Mouse (Mus musculus): ENCODE measurements at regions not wholly inside any gene's neighbourhood (a gene's known extent, or its start where the extent isn't known, plus 50 kb on each side); places are given as distances from the start of the nearest gene placed in this dataset.

DNA sequence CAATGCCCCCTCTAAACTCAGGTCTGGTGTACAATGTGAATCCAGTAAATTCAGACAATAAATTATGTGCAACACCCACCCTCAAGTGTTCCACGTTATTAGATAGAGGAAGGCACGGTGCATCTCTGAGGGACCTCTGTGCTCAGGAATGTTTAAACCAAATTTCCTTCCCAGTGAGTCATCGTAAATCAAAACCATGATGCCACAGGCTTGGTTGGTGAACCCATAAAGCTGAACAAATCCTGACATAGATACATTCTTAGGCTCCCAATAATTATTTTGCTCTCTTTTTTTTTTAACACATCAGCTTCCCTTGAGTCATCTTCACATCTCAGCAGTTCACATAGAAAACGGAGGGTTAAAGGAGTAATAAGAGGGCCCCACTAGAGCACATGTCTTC, 173.6 kb upstream of the Zpld1 start:
- no peak for TF ChIP-seq POLR2A (IDR thresholded peaks at IDR 0.05; ENCODE audit: control insufficient read depth, extremely low read depth, insufficient read depth, low read length, poor library complexity)
- no peak for TF ChIP-seq CTCF (IDR thresholded peaks at IDR 0.05; ENCODE audit: borderline replicate concordance, control insufficient read depth, extremely low read depth, insufficient read depth, low read length, poor library complexity)
- Histone ChIP-seq H3K4me3 (ENCODE audit: control insufficient read depth, insufficient read depth, low read length) (no peak overlapping the region), H3K4me1 (replicated peaks; ENCODE audit: control insufficient read depth, insufficient read depth, low read length) (no peaks in the 10 kb centered on the region), H3K27me3 (ENCODE audit: control insufficient read depth, insufficient read depth, low read length) (no peaks in the 10 kb centered on the region), H3K27ac (ENCODE audit: control insufficient read depth, insufficient read depth, low read length) (no peak overlapping the region), H3K36me3 (ENCODE audit: control insufficient read depth, insufficient read depth, low read length) (no peaks in the 10 kb centered on the region)
- DNase-seq, result no peak
- WGBS, result 44% methylated on average over 4 of the region's 4 CpGs

DNA sequence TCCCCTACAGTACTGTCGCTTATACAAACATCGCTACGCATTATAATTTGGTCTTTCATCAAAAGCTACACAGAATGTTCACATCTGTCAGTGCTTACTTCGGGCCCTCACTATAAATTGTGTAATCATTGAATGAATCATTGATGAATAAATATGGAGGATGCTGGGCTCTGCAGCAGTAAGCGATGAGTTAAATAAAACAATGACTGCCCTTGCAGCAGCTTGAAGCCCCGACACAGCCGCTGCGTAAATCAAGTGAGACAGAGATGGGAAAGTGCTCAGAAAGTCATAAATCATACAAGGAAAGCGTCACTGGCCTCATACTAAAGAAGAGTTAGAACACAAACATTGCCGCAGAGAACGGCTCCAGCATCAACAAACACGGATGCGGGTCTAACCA, 172.9 kb upstream of the Zpld1 start:
- Histone ChIP-seq H3K27ac (ENCODE audit: control insufficient read depth, insufficient read depth, low read length) (no peak overlapping the region), H3K4me1 (replicated peaks; ENCODE audit: control insufficient read depth, insufficient read depth, low read length) (no peaks in the 10 kb centered on the region), H3K36me3 (ENCODE audit: control insufficient read depth, insufficient read depth, low read length) (no peaks in the 10 kb centered on the region), H3K4me3 (ENCODE audit: control insufficient read depth, insufficient read depth, low read length) (no peak overlapping the region), H3K27me3 (ENCODE audit: control insufficient read depth, insufficient read depth, low read length) (no peaks in the 10 kb centered on the region)
- DNase-seq, result no peak
- 66% methylated on average over 13 of the region's 13 CpGs for WGBS
- TF ChIP-seq CTCF (IDR thresholded peaks at IDR 0.05; ENCODE audit: borderline replicate concordance, control insufficient read depth, extremely low read depth, insufficient read depth, low read length, poor library complexity) (no peak), POLR2A (IDR thresholded peaks at IDR 0.05; ENCODE audit: control insufficient read depth, extremely low read depth, insufficient read depth, low read length, poor library complexity) (no peak)

DNA sequence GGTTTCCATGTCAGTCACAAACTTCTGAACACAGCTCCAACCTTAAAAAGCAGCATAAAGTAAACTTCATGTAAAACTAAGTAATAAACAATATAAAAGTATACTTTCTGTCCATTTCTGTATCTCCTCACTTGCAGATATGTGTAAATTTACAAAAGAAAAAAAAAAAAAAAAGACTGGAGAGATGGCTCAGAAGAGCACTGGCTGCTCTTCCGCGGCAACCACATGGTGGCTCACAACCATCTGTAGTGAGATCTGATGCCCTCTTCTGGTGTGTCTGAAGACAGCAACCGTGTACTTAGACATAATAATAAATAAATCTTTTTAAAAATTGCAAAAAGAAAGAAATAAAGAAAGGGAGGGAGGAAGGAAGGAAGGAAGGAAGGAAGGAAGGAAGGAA, 171.9 kb upstream of the Zpld1 start:
- no peak overlapping the region for H3K27ac ChIP-seq (ENCODE audit: control insufficient read depth, insufficient read depth, low read length)
- H3K4me1 ChIP-seq (replicated peaks; ENCODE audit: control insufficient read depth, insufficient read depth, low read length), result no peaks in the 10 kb centered on the region
- TF ChIP-seq POLR2A (IDR thresholded peaks at IDR 0.05; ENCODE audit: control insufficient read depth, extremely low read depth, insufficient read depth, low read length, poor library complexity) (no peak), CTCF (IDR thresholded peaks at IDR 0.05; ENCODE audit: borderline replicate concordance, control insufficient read depth, extremely low read depth, insufficient read depth, low read length, poor library complexity) (no peak)
- H3K36me3 ChIP-seq (ENCODE audit: control insufficient read depth, insufficient read depth, low read length), result no peaks in the 10 kb centered on the region
- no peak for DNase-seq
- H3K27me3 ChIP-seq (ENCODE audit: control insufficient read depth, insufficient read depth, low read length), result no peaks in the 10 kb centered on the region
- WGBS, result 70% methylated on average over 3 of the region's 3 CpGs
- no peak overlapping the region for H3K4me3 ChIP-seq (ENCODE audit: control insufficient read depth, insufficient read depth, low read length)

DNA sequence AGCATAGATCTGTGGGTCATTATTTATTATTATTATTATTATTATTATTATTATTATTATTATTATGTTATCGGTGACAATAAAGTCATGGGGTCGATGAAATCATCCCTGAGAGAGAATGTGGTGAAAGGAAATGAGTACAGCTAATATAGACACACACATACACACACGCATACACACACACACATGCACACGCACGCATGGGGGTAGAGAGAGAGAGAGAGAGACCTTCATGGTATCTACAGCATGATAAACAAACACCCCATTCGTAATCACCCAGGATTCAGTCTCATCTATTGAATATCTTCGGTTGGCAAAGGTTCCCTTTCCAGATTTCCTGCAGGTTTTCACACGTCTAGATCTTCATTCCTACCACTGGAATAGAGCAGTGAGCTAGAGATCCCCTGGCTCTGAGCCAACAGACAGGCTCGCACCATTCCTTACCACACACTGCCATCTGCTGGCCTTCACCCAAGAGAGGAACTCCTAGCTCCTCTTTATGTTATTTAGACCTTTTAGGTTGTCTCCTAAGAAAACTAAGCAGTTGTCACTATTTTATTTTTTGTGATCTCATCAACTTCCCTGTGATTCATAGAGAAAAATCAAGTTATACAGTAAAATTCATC, 171.2 kb upstream of the Zpld1 start:
- peak; percentile 41 for DNase-seq
- Histone ChIP-seq H3K4me1 (replicated peaks; ENCODE audit: control insufficient read depth, insufficient read depth, low read length) (no peaks in the 10 kb centered on the region), H3K27ac (ENCODE audit: control insufficient read depth, insufficient read depth, low read length) (no peak overlapping the region), H3K27me3 (ENCODE audit: control insufficient read depth, insufficient read depth, low read length) (no peaks in the 10 kb centered on the region), H3K36me3 (ENCODE audit: control insufficient read depth, insufficient read depth, low read length) (no peaks in the 10 kb centered on the region), H3K4me3 (ENCODE audit: control insufficient read depth, insufficient read depth, low read length) (no peak overlapping the region)
- TF ChIP-seq CTCF (IDR thresholded peaks at IDR 0.05; ENCODE audit: borderline replicate concordance, control insufficient read depth, extremely low read depth, insufficient read depth, low read length, poor library complexity), result no peak
- no peak for TF ChIP-seq POLR2A (IDR thresholded peaks at IDR 0.05; ENCODE audit: control insufficient read depth, extremely low read depth, insufficient read depth, low read length, poor library complexity)
- 51% methylated on average over 9 of the region's 9 CpGs for WGBS

DNA sequence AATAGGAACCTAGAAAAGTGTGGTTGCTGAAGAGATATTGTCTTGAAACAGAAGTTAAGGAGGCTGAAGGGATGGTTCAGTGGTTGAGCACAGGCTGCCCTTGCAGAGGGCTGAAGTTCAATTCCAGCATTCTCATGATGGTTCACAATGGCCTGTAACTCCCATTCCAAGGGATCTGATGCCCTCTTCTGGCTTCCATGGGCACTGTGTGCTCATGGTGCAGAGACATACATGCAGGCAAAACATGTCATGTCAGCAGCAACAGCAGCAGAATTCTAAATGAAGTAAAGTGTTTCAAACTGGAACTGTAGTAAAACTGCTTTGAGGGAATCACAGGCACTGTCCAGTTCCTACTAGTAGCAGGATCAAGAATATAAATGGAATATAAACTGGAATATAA, 162.7 kb upstream of the Zpld1 start:
- TF ChIP-seq POLR2A (IDR thresholded peaks at IDR 0.05; ENCODE audit: control insufficient read depth, extremely low read depth, insufficient read depth, low read length, poor library complexity) (no peak), CTCF (IDR thresholded peaks at IDR 0.05; ENCODE audit: borderline replicate concordance, control insufficient read depth, extremely low read depth, insufficient read depth, low read length, poor library complexity) (no peak)
- Histone ChIP-seq H3K36me3 (ENCODE audit: control insufficient read depth, insufficient read depth, low read length) (no peaks in the 10 kb centered on the region), H3K27me3 (ENCODE audit: control insufficient read depth, insufficient read depth, low read length) (no peaks in the 10 kb centered on the region), H3K27ac (ENCODE audit: control insufficient read depth, insufficient read depth, low read length) (no peak overlapping the region), H3K4me3 (ENCODE audit: control insufficient read depth, insufficient read depth, low read length) (no peak overlapping the region), H3K4me1 (replicated peaks; ENCODE audit: control insufficient read depth, insufficient read depth, low read length) (no peaks in the 10 kb centered on the region)
- DNase-seq, result no peak

DNA sequence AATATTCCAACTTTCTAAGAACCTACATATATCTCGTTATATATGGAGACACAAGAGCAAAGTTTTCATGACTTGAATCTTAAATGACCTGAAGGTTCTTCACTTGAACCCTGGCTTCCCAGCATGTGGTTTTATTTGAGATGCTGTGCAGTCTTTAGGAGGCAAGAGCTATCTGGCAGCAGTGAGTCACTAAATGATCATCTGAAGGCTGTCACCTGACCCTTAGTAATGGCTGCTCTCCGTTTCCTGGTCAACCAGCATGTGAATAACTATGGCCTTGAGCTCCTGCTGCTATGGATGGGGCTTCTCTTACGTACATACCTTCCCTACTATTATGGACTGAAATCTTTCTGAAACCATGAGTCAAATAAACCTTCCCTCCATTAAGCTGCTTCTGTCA, 149.8 kb upstream of the Zpld1 start:
- TF ChIP-seq CTCF (IDR thresholded peaks at IDR 0.05; ENCODE audit: borderline replicate concordance, control insufficient read depth, extremely low read depth, insufficient read depth, low read length, poor library complexity) (no peak), POLR2A (IDR thresholded peaks at IDR 0.05; ENCODE audit: control insufficient read depth, extremely low read depth, insufficient read depth, low read length, poor library complexity) (no peak)
- Histone ChIP-seq H3K4me3 (ENCODE audit: control insufficient read depth, insufficient read depth, low read length) (no peak overlapping the region), H3K36me3 (ENCODE audit: control insufficient read depth, insufficient read depth, low read length) (no peaks in the 10 kb centered on the region), H3K27me3 (ENCODE audit: control insufficient read depth, insufficient read depth, low read length) (no peaks in the 10 kb centered on the region), H3K4me1 (replicated peaks; ENCODE audit: control insufficient read depth, insufficient read depth, low read length) (no peaks in the 10 kb centered on the region), H3K27ac (ENCODE audit: control insufficient read depth, insufficient read depth, low read length) (no peak overlapping the region)
- 92% methylated on average over 3 of the region's 3 CpGs for WGBS
- DNase-seq, result no peak
